Mouse (Mus musculus): ENCODE measurements at regions not wholly inside any gene's neighbourhood (a gene's known extent, or its start where the extent isn't known, plus 50 kb on each side); places are given as distances from the start of the nearest gene placed in this dataset.
A peak's percentile ranks its signal among the peaks of the same experiment; 100 is the strongest.

- TF ChIP-seq POLR2A (IDR thresholded peaks at IDR 0.05; ENCODE audit: low read depth, low read length) (no peak), CTCF (IDR thresholded peaks at IDR 0.05; ENCODE audit: borderline replicate concordance, insufficient read depth, low read length) (no peak)
- no peak overlapping the region for H3K27ac ChIP-seq (ENCODE audit: insufficient read depth, low read length)
- no peaks in the 10 kb centered on the region for H3K4me1 ChIP-seq (ENCODE audit: control insufficient read depth, insufficient read depth, low read length)
- no peak overlapping the region for H3K4me3 ChIP-seq (ENCODE audit: insufficient read depth, low read length)
Measured at GRCm38 (mm10) chr11:34153749-34154525, 54.0 kb downstream of the Foxi1 start.

GRCm38 (mm10) chr11:34149370-34149976 is 51.1 kb upstream of the 4930469K13Rik start:
- no peak for TF ChIP-seq POLR2A (IDR thresholded peaks at IDR 0.05; ENCODE audit: low read depth, low read length)
- TF ChIP-seq CTCF (IDR thresholded peaks at IDR 0.05; ENCODE audit: borderline replicate concordance, insufficient read depth, low read length) = peak; percentile 52
- Histone ChIP-seq H3K4me3 (ENCODE audit: insufficient read depth, low read length) (no peak overlapping the region), H3K27ac (ENCODE audit: insufficient read depth, low read length) (no peak overlapping the region), H3K4me1 (ENCODE audit: control insufficient read depth, insufficient read depth, low read length) (no peaks in the 10 kb centered on the region)

Data from embryonic fibroblast, embryonic 13.5 days (primary cell).